Mouse (Mus musculus): ENCODE measurements around the gene Slc26a1. TPM values are rescaled to one million over a fixed set of nuclear protein-coding genes. Genes with fewer than 3 reads are reported as not detected.
A peak's percentile ranks its signal among the peaks of the same experiment; 100 is the strongest.
"Not testable (repeated sequence)": the region's sequence is repeated elsewhere in the genome, so short reads cannot be mapped to it uniquely, and the experiment has no call there.

Gene Slc26a1
- polyA plus RNA-seq, 1 experiment from 2014 or later: 1.6 TPM

DNA sequence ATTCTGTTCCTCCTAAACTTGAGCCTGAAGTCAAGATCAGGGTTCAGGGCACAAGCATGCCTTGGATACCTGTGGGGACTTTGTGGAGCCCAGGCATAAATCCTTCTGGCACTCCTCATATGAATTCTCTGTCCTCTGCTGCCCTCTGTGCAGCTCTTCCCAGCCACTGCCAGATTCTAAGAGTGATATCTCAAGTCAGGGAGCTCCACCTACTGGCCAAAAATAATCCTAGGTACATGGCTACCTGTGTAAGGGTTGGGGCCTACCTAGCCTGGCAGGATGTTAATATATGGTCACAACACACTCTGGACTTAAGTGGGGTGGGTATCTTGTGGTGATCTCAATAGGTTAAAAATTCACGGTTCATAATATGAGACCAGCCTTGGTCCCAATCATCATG is 23.5 kb downstream of the Slc26a1 start:
- H3K36me3 ChIP-seq: peaks cover 89% of the 10 kb centered on the region
- WGBS: 66% methylated on average over 1 of the region's 1 CpGs
- H3K27me3 ChIP-seq: no peaks in the 10 kb centered on the region
- H3K4me3 ChIP-seq: no peak overlapping the region
- H3K9ac ChIP-seq: no peak overlapping the region
- H3K4me2 ChIP-seq (replicated peaks): no peak overlapping the region
- H3K4me1 ChIP-seq: no peaks in the 10 kb centered on the region
- H3K27ac ChIP-seq: no peak overlapping the region
- no peaks in the 10 kb centered on the region for H3K9me3 ChIP-seq (replicated peaks)
- peak; percentile 44 for ATAC-seq (ENCODE audit: low FRiP score)

DNA sequence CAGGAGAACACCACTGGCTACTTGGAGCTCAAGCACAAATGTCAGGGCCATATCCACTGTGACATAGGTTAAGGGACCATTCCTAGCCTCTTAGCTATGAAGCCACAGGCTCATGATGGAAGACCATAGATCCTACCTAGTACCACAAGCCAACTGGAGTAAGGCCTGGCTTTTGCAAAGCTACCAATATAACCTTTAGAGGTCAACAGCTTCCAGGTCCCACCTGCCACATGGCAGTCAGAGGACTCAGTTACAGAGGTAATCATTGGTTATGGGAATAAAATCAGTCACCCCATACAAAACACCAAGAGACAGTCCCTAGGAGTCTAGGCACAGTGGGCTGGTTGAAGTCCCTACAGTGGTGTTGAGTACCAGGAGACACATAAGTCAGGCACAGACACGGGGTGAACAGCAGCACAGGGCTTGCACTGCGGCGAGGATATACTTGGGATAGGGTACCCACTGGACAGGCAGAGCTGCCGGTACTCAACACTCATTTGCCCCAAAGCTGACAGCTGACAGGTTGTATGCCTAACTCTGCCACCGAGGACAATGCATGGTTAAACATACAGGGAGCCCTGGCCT is 24.1 kb downstream of the Slc26a1 start:
- Histone ChIP-seq H3K27me3 (no peaks in the 10 kb centered on the region), H3K9ac (no peak overlapping the region), H3K27ac (no peak overlapping the region), H3K4me3 (no peak overlapping the region), H3K4me2 (replicated peaks) (no peak overlapping the region), H3K4me1 (no peaks in the 10 kb centered on the region), H3K9me3 (replicated peaks) (no peaks in the 10 kb centered on the region), H3K36me3 (peaks cover 91% of the 10 kb centered on the region)
- ATAC-seq (ENCODE audit: low FRiP score): no peak
- 87% methylated on average over 5 of the region's 5 CpGs for WGBS

DNA sequence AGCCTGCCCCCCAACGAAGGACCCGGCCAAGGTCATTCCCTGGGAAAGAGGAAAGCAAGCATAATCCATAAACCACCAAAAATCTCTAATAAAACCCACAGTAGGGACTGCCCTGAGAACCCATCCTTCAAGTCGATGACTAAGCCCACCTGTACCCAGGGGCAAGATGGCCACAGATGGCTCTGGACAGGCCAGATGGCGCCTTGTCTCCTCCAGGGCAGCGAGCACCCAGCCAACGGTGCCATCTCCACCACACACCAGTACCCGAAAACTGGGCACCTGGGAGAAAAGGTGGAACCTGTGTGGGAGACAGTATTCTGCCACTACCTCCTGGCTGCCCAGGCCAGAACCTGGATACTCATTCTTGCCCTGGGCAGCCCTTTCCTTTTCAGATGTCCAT is 25.0 kb downstream of the Slc26a1 start:
- H3K36me3 ChIP-seq: peaks cover 89% of the 10 kb centered on the region
- H3K4me2 ChIP-seq (replicated peaks): no peak overlapping the region
- 93% methylated on average over 7 of the region's 7 CpGs for WGBS
- no peaks in the 10 kb centered on the region for H3K27me3 ChIP-seq
- no peak for ATAC-seq (ENCODE audit: low FRiP score)
- no peak overlapping the region for H3K4me3 ChIP-seq
- no peaks in the 10 kb centered on the region for H3K4me1 ChIP-seq
- no peaks in the 10 kb centered on the region for H3K9me3 ChIP-seq (replicated peaks)
- H3K9ac ChIP-seq: no peak overlapping the region
- H3K27ac ChIP-seq: no peak overlapping the region

DNA sequence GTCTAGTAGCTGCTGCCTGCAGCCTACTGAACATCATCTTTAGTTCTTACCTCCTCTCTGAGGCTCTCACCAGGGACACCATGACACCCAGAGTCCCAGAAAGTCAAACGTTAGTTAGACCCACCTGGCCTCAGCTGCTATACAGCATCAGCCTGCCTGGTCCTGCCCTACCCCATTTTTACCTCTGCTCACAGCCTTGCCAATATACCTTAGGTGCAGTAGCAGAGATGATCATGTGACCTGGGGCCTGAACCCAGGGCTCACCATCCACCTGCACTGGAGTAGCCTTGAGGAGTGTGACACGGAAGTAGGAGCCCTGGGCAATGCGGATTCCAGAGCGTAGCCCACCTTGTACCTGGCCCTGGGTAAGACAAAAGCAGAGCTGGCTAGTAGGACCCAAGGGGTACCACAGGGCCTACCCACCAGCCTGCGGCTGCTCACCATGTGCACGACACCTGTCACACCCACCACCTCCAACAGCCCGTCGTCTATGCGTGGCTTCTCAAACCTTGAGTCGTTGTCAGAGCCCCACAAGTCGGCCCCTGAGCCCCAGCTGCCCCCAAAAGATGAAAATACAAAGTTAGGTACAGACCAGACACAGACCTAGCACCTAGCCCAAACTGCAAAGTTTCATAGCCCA is 26.3 kb downstream of the Slc26a1 start:
- H3K27ac ChIP-seq: no peak overlapping the region
- ATAC-seq (ENCODE audit: low FRiP score): no peak
- no peak overlapping the region for H3K4me2 ChIP-seq (replicated peaks)
- no peaks in the 10 kb centered on the region for H3K9me3 ChIP-seq (replicated peaks)
- H3K9ac ChIP-seq: no peak overlapping the region
- no peaks in the 10 kb centered on the region for H3K27me3 ChIP-seq
- H3K4me3 ChIP-seq: no peak overlapping the region
- 91% methylated on average over 11 of the region's 11 CpGs for WGBS
- no peaks in the 10 kb centered on the region for H3K4me1 ChIP-seq
- H3K36me3 ChIP-seq: peaks cover 87% of the 10 kb centered on the region

DNA sequence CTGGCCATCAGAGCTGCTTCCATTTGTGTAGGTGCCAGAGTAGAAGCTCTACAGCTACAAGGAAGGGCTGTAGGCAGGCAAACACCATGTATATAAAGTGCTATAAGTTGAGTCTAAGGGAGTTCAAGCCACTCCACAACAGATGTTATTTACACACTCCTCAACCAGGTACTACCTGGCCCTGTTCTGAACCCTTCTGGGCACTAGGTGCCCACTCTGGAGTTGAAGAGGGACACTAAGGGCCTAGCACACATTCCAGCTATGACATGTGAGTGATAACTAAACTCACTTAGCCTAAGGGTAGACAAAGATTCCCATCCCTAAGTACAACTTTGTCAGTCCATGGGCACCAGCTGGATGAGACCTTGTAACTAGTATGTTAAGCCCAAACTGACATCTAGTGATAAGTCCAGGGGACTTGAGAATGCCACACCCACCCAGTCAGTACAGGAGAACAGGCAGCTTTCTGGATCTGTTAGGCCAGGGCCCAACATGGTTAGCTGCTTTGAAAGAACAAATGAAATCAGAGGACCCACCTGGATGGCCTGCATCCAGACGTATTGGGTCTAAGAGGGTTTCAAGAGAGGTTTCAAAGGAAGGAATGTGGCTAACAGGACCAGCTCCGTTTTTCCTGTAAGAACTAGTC is 27.4 kb downstream of the Slc26a1 start:
- H3K36me3 ChIP-seq: peaks cover 80% of the 10 kb centered on the region
- ATAC-seq (ENCODE audit: low FRiP score): no peak
- H3K9me3 ChIP-seq (replicated peaks): no peaks in the 10 kb centered on the region
- no peak overlapping the region for H3K4me2 ChIP-seq (replicated peaks)
- H3K4me3 ChIP-seq: no peak overlapping the region
- no peak overlapping the region for H3K27ac ChIP-seq
- no peak overlapping the region for H3K9ac ChIP-seq
- WGBS: 74% methylated on average over 2 of the region's 2 CpGs
- no peaks in the 10 kb centered on the region for H3K4me1 ChIP-seq
- H3K27me3 ChIP-seq: no peaks in the 10 kb centered on the region

DNA sequence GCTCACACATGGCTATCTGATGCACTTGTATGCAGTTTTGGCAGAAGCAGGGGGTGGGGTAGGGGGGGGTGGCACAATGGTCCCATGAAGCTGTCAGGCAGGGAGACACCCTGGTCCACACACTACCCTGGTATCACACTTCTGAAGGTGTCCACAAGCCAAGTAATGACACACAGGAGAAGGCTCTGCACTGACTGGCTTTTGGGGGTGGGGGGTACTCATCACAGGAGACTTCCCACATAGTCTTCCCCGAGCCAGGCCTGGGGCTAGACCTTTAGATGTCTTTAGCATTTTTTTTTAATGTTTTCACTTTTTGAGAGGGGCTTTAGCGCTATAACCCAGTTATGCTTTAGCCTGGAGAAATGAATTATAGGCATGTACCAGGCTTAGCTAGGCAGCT is 28.1 kb downstream of the Slc26a1 start:
- no peak overlapping the region for H3K4me3 ChIP-seq
- H3K36me3 ChIP-seq: peaks cover 75% of the 10 kb centered on the region
- H3K27me3 ChIP-seq: no peaks in the 10 kb centered on the region
- no peak overlapping the region for H3K4me2 ChIP-seq (replicated peaks)
- H3K27ac ChIP-seq: no peak overlapping the region
- no peak for ATAC-seq (ENCODE audit: low FRiP score)
- H3K4me1 ChIP-seq: no peaks in the 10 kb centered on the region
- no peak overlapping the region for H3K9ac ChIP-seq
- no peaks in the 10 kb centered on the region for H3K9me3 ChIP-seq (replicated peaks)
- 85% methylated on average over 2 of the region's 2 CpGs for WGBS

DNA sequence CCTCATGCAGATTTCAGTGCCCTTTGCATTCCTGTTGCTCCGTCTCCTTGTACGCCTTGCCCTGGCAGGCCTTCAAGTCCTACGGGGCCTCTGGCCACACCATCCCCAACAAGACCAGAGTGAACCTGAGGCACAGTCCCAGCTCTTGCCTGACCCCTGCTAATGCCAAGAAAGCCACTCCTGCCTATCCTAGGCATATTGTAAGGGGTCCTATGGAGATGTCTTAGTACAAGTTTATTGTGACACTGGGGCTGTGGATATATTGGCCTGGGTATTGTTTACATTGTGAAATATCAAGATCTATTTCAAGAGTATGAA is 29.1 kb downstream of the Slc26a1 start:
- ATAC-seq (ENCODE audit: low FRiP score): no peak
- Histone ChIP-seq H3K4me2 (replicated peaks) (no peak overlapping the region), H3K9ac (no peak overlapping the region), H3K4me3 (no peak overlapping the region), H3K27me3 (no peaks in the 10 kb centered on the region), H3K36me3 (peaks cover 76% of the 10 kb centered on the region), H3K9me3 (replicated peaks) (no peaks in the 10 kb centered on the region), H3K4me1 (no peaks in the 10 kb centered on the region), H3K27ac (no peak overlapping the region)
- WGBS: 96% methylated on average over 3 of the region's 3 CpGs

DNA sequence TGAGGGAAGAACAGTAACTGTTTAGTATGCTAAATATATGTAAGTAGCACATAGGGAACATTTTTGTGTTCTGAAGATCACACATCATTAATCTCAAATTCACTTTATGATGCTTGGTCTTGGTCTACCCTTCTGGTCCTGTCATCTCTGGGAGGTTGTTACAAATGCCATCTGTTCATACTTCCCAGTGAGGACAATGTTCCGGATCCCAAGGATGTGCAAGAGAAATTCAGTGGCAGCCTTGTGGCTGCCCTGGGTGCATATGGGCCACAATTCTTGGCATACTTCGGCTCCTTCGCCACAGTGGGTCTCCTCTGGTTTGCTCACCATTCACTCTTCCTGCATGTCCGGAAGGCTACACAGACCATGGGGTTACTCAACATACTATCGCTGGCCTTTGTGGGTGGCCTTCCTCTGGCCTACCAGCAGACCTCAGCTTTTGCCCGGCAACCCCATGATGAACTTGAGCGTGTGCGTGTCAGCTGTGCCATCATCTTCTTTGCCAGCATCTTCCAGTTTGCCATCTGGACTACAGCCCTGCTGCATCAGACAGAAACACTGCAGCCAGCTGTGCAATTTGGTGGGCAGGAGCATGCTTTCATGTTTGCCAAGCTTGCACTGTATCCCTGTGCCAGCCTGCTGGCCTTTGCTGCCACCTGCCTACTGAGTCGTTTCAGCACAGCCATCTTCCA is 29.6 kb downstream of the Slc26a1 start:
- ATAC-seq (ENCODE audit: low FRiP score): no peak
- WGBS: 93% methylated on average over 9 of the region's 9 CpGs
- H3K27me3 ChIP-seq: no peaks in the 10 kb centered on the region
- H3K4me1 ChIP-seq: no peaks in the 10 kb centered on the region
- no peak overlapping the region for H3K4me3 ChIP-seq
- no peak overlapping the region for H3K9ac ChIP-seq
- no peaks in the 10 kb centered on the region for H3K9me3 ChIP-seq (replicated peaks)
- H3K36me3 ChIP-seq: peaks cover 71% of the 10 kb centered on the region
- H3K27ac ChIP-seq: no peak overlapping the region
- no peak overlapping the region for H3K4me2 ChIP-seq (replicated peaks)

DNA sequence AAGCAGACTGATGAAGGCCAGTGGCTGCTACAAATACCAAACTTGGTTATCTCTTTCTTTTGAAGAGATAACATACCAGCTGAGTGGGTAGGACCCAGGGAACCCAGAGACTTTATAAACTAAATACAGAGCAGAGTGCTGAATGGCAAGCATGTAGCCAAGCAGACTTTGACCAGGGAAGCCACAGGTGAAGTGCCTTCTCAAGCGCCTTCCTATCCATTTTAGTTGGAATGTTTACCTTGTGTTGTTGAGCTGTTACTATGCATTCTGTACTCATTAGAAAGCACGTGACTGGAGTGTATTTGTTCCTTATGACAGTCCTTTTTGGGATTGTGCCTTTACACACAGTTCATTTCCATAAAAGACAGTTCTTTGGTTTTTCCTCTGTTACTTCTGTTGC is 31.7 kb downstream of the Slc26a1 start:
- Histone ChIP-seq H3K9ac (no peak overlapping the region), H3K9me3 (replicated peaks) (no peaks in the 10 kb centered on the region), H3K4me1 (no peaks in the 10 kb centered on the region), H3K4me2 (replicated peaks) (no peak overlapping the region), H3K4me3 (no peak overlapping the region), H3K36me3 (peaks cover 50% of the 10 kb centered on the region), H3K27me3 (no peaks in the 10 kb centered on the region), H3K27ac (no peak overlapping the region)
- WGBS: 88% methylated on average over 2 of the region's 2 CpGs
- ATAC-seq (ENCODE audit: low FRiP score): no peak

DNA sequence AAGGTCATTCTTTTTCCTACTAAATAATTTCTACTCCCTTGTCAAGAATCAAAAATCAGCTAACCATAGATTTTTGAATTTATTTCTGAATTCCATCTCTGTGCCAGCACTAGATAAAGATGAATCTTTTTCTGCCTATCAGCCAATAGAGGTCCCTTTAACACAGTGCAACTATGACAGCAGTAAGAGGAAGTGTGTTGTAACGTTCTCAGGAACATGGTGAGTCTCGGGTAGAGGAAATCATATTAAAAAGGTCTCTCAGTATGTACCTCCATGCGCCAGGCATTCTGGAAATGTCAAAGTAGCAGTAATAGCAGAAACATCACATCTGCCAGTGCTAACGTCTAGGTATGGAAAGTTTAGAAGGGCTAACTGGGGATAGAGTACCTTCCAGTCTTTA is 39.2 kb downstream of the Slc26a1 start:
- WGBS: 80% methylated on average over 4 of the region's 4 CpGs
- no peaks in the 10 kb centered on the region for H3K27me3 ChIP-seq
- H3K9me3 ChIP-seq (replicated peaks): no peaks in the 10 kb centered on the region
- no peaks in the 10 kb centered on the region for H3K4me1 ChIP-seq
- no peak for ATAC-seq (ENCODE audit: low FRiP score)
- no peak overlapping the region for H3K27ac ChIP-seq
- no peak overlapping the region for H3K4me3 ChIP-seq
- no peak overlapping the region for H3K4me2 ChIP-seq (replicated peaks)
- H3K36me3 ChIP-seq: peaks cover 4% of the 10 kb centered on the region; the same call in 1 of the 2 replicates
- no peak overlapping the region for H3K9ac ChIP-seq

DNA sequence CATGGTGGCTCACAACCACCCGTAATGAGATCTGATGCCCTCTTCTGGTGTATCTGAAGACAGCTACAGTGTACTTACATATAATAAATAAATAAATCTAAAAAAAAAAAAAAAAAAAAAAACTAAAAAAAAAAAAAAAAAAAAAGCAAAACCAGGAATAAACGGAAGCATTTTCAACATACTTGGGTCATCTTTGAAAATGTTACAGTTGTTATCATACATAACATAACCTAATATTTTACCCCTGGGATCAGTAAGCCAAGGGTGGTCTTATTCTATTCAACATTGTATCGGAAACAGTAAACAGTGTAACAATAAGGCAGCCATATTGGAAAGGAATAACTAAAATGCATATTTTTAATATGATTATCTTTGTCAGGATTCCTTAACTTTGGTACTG is 41.3 kb downstream of the Slc26a1 start:
- H3K4me3 ChIP-seq; H3K27ac ChIP-seq; H3K27me3 ChIP-seq; H3K36me3 ChIP-seq; H3K9ac ChIP-seq; ATAC-seq (ENCODE audit: low FRiP score); H3K4me2 ChIP-seq (replicated peaks); H3K9me3 ChIP-seq (replicated peaks); H3K4me1 ChIP-seq: not testable (repeated sequence)
- WGBS: 88% methylated on average over 2 of the region's 3 CpGs

DNA sequence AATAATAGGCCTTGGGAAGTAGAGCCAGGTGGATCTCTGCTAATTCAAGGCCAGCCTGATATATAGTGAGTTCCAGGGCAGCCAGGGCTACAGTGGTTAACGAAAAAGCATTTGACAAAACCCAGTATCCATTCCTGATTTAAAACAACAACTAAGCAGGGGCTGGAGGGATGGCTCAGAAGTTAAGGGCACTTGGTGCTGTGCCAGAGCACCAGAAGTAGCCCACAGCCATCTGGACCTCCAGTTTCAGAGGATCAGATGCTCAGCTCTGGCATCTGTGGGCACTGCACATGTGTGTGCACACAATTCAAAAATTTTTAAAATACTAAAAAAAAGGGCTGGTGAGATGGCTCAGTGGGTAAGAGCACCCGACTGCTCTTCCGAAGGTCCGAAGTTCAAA is 41.7 kb downstream of the Slc26a1 start:
- Histone ChIP-seq H3K27me3 (no peaks in the 10 kb centered on the region), H3K4me1 (peaks cover 10% of the 10 kb centered on the region), H3K36me3 (peaks cover 4% of the 10 kb centered on the region; the same call in 1 of the 2 replicates), H3K4me3 (no peak overlapping the region), H3K4me2 (replicated peaks) (no peak overlapping the region), H3K9ac (no peak overlapping the region), H3K27ac (no peak overlapping the region), H3K9me3 (replicated peaks) (no peaks in the 10 kb centered on the region)
- 89% methylated on average over 4 of the region's 4 CpGs for WGBS
- no peak for ATAC-seq (ENCODE audit: low FRiP score)

All from hindbrain, embryonic 12.5 days (tissue).